Mouse (Mus musculus): ENCODE measurements at regions not wholly inside any gene's neighbourhood (a gene's known extent, or its start where the extent isn't known, plus 50 kb on each side); places are given as distances from the start of the nearest gene placed in this dataset.

- ATAC-seq (ENCODE audit: low FRiP score, low TSS enrichment) (no peak), DNase-seq (ENCODE audit: low spot score) (no peak)
- no peaks in the 10 kb centered on the region for H3K27me3 ChIP-seq (ENCODE audit: control insufficient read depth, insufficient read depth, low read length)
Measured at GRCm38 (mm10) chr11:48525517-48525916, 274.6 kb upstream of the Rack1 start.

GRCm38 (mm10) chr11:48506886-48507285 lies 293.2 kb upstream of the Rack1 start:
- no peak overlapping the region for H3K4me3 ChIP-seq (ENCODE audit: low read depth, low read length)
- DNase-seq (ENCODE audit: low spot score) (no peak), ATAC-seq (ENCODE audit: low FRiP score, low TSS enrichment) (no peak)
- no peaks in the 10 kb centered on the region for H3K27me3 ChIP-seq (ENCODE audit: control insufficient read depth, insufficient read depth, low read length)
- H3K9me3 ChIP-seq (ENCODE audit: control insufficient read depth, low read length): no peaks in the 10 kb centered on the region
- H3K27ac ChIP-seq (replicated peaks): no peak overlapping the region
- no peak for TF ChIP-seq CTCF (IDR thresholded peaks at IDR 0.05; ENCODE audit: low read depth)
- no peak for TF ChIP-seq EP300 (optimal IDR thresholded peaks at IDR 0.05)
- no peak overlapping the region for H3K4me2 ChIP-seq (replicated peaks; ENCODE audit: low read depth)
- WGBS: 67% methylated on average over 3 of the region's 3 CpGs
- no peak overlapping the region for H3K9ac ChIP-seq (ENCODE audit: low read length)
- no peaks in the 10 kb centered on the region for H3K4me1 ChIP-seq (replicated peaks; ENCODE audit: control insufficient read depth, insufficient read depth)
- H3K36me3 ChIP-seq (ENCODE audit: control insufficient read depth, insufficient read depth, low read length): no peaks in the 10 kb centered on the region

More at GRCm38 (mm10) chr11:48525517-48525916, 274.6 kb upstream of the Rack1 start:
- H3K4me1 ChIP-seq (replicated peaks; ENCODE audit: control insufficient read depth, insufficient read depth): no peaks in the 10 kb centered on the region
- TF ChIP-seq EP300 (optimal IDR thresholded peaks at IDR 0.05) (no peak), CTCF (IDR thresholded peaks at IDR 0.05; ENCODE audit: low read depth) (no peak)
- WGBS: 67% methylated on average over 5 of the region's 5 CpGs
- H3K4me3 ChIP-seq (ENCODE audit: low read depth, low read length): no peak overlapping the region
- H3K27ac ChIP-seq (replicated peaks): no peak overlapping the region
- no peak overlapping the region for H3K9ac ChIP-seq (ENCODE audit: low read length)
- H3K36me3 ChIP-seq (ENCODE audit: control insufficient read depth, insufficient read depth, low read length): no peaks in the 10 kb centered on the region
- H3K9me3 ChIP-seq (ENCODE audit: control insufficient read depth, low read length): no peaks in the 10 kb centered on the region
- no peak overlapping the region for H3K4me2 ChIP-seq (replicated peaks; ENCODE audit: low read depth)

DNA sequence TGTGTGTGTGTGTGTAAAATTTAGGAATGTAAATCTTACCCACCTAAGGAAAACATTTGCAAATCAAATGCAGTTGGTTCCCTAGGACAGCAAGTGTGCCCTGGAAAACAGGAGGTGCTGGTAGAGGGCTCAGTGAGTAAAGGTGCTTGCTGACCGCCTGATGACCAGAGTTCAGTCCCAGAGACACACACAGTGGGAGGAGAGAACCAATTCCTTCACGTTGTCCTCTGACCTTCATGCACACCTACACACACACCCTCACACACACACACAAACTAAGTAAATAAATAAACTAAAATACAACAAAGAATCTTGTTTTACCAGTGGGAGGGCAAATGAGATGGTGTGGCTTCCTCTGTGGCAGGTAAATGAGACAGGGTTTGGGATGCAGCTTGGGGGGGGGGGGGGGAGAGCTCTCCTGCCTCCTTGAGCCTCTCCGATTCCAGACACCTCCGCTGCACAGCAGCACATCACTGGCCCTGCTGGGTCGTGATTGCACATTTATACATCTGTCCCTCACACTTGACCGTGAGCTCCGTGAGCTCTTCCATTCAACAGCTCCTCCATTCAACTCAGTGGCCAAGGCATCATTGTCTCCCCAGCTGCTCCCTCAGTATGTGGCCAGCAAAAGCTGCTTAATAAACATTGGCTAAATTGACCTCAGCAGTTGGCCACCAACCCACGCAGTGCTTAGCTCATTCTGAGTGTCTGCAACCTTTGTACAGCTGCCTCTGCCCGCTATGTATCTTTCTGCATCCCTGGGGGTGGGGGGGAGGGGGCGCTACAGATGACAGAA lies 297.9 kb upstream of the Rack1 start:
- H3K27me3 ChIP-seq (ENCODE audit: control insufficient read depth, insufficient read depth, low read length): no peaks in the 10 kb centered on the region
- no peak overlapping the region for H3K9ac ChIP-seq (ENCODE audit: low read length)
- ATAC-seq (ENCODE audit: low FRiP score, low TSS enrichment): no peak
- WGBS: 44% methylated on average over 10 of the region's 10 CpGs
- H3K4me3 ChIP-seq (ENCODE audit: low read depth, low read length): no peak overlapping the region
- no peak for DNase-seq (ENCODE audit: low spot score)
- TF ChIP-seq EP300 (optimal IDR thresholded peaks at IDR 0.05) (no peak), CTCF (IDR thresholded peaks at IDR 0.05; ENCODE audit: low read depth) (no peak)
- H3K4me1 ChIP-seq (replicated peaks; ENCODE audit: control insufficient read depth, insufficient read depth): no peaks in the 10 kb centered on the region
- H3K4me2 ChIP-seq (replicated peaks; ENCODE audit: low read depth): no peak overlapping the region
- H3K9me3 ChIP-seq (ENCODE audit: control insufficient read depth, low read length): no peaks in the 10 kb centered on the region
- H3K27ac ChIP-seq (replicated peaks): no peak overlapping the region
- no peaks in the 10 kb centered on the region for H3K36me3 ChIP-seq (ENCODE audit: control insufficient read depth, insufficient read depth, low read length)

- Histone ChIP-seq H3K27me3 (ENCODE audit: control insufficient read depth, insufficient read depth, low read length) (no peaks in the 10 kb centered on the region), H3K4me2 (replicated peaks; ENCODE audit: low read depth) (no peak overlapping the region), H3K4me3 (ENCODE audit: low read depth, low read length) (no peak overlapping the region), H3K9ac (ENCODE audit: low read length) (no peak overlapping the region), H3K27ac (replicated peaks) (no peak overlapping the region), H3K9me3 (ENCODE audit: control insufficient read depth, low read length) (no peaks in the 10 kb centered on the region), H3K36me3 (ENCODE audit: control insufficient read depth, insufficient read depth, low read length) (no peaks in the 10 kb centered on the region), H3K4me1 (replicated peaks; ENCODE audit: control insufficient read depth, insufficient read depth) (no peaks in the 10 kb centered on the region)
- no peak for ATAC-seq (ENCODE audit: low FRiP score, low TSS enrichment)
- no peak for TF ChIP-seq EP300 (optimal IDR thresholded peaks at IDR 0.05)
- no peak for TF ChIP-seq CTCF (IDR thresholded peaks at IDR 0.05; ENCODE audit: low read depth)
- no peak for DNase-seq (ENCODE audit: low spot score)
- WGBS: 82% methylated on average over 1 of the region's 1 CpGs
Measured at GRCm38 (mm10) chr11:48499057-48499456, 301.1 kb upstream of the Rack1 start.

- H3K4me3 ChIP-seq (ENCODE audit: low read depth, low read length): no peak overlapping the region
- no peaks in the 10 kb centered on the region for H3K4me1 ChIP-seq (replicated peaks; ENCODE audit: control insufficient read depth, insufficient read depth)
- H3K9me3 ChIP-seq (ENCODE audit: control insufficient read depth, low read length): no peaks in the 10 kb centered on the region
- WGBS: 42% methylated on average over 1 of the region's 1 CpGs
- no peaks in the 10 kb centered on the region for H3K27me3 ChIP-seq (ENCODE audit: control insufficient read depth, insufficient read depth, low read length)
- DNase-seq (ENCODE audit: low spot score) (no peak), ATAC-seq (ENCODE audit: low FRiP score, low TSS enrichment) (no peak)
- H3K9ac ChIP-seq (ENCODE audit: low read length): no peak overlapping the region
- no peak for TF ChIP-seq EP300 (optimal IDR thresholded peaks at IDR 0.05)
- TF ChIP-seq CTCF (IDR thresholded peaks at IDR 0.05; ENCODE audit: low read depth): no peak
- no peak overlapping the region for H3K4me2 ChIP-seq (replicated peaks; ENCODE audit: low read depth)
- H3K36me3 ChIP-seq (ENCODE audit: control insufficient read depth, insufficient read depth, low read length): no peaks in the 10 kb centered on the region
- H3K27ac ChIP-seq (replicated peaks): no peak overlapping the region
Measured at GRCm38 (mm10) chr11:48488308-48488707, 311.8 kb upstream of the Rack1 start.

DNA sequence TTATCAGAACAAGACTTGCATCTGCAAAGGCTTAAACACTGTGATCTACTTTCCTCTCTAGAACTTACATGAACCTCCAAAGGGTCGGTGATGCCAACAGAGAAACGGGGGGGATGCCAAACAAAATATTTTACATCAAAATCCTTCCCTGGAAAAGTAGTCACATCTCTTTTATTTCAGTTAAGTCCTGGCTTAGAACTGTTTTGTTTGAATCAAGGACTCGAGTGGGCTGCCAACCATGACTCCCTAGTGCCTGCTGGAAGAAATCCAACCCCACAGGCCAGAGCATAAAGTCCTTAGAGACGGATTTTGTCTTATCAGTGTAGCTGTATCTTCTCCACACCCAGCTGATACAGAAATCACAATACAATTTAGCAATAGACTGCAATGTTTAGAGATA lies 336.1 kb upstream of the Rack1 start:
- H3K4me1 ChIP-seq (replicated peaks; ENCODE audit: control insufficient read depth, insufficient read depth): no peaks in the 10 kb centered on the region
- 25% methylated on average over 4 of the region's 4 CpGs for WGBS
- no peaks in the 10 kb centered on the region for H3K36me3 ChIP-seq (ENCODE audit: control insufficient read depth, insufficient read depth, low read length)
- TF ChIP-seq EP300 (optimal IDR thresholded peaks at IDR 0.05) (no peak), CTCF (IDR thresholded peaks at IDR 0.05; ENCODE audit: low read depth) (no peak)
- no peak overlapping the region for H3K4me2 ChIP-seq (replicated peaks; ENCODE audit: low read depth)
- H3K27ac ChIP-seq (replicated peaks): no peak overlapping the region
- ATAC-seq (ENCODE audit: low FRiP score, low TSS enrichment) (no peak), DNase-seq (ENCODE audit: low spot score) (no peak)
- no peak overlapping the region for H3K9ac ChIP-seq (ENCODE audit: low read length)
- H3K27me3 ChIP-seq (ENCODE audit: control insufficient read depth, insufficient read depth, low read length): no peaks in the 10 kb centered on the region
- H3K4me3 ChIP-seq (ENCODE audit: low read depth, low read length): no peak overlapping the region
- H3K9me3 ChIP-seq (ENCODE audit: control insufficient read depth, low read length): no peaks in the 10 kb centered on the region

Data from stomach, postnatal 0 days (tissue).